Mouse (Mus musculus) heart, embryonic 16.5 days (tissue): ENCODE measurements around the gene Itgax. TPM values are rescaled to one million over a fixed set of nuclear protein-coding genes. Genes with fewer than 3 reads are reported as not detected.

Source experiments
- ATAC-seq: fragments of 200-750 bp; cut with Nextera tagmentation; replicated peaks from 2 replicates; pipeline ENCODE4 v1.8.0; 2017; ENCODE audit warnings: moderate number of reproducible peaks; ENCODE audit not compliant: insufficient read depth, low FRiP score; ENCODE audit errors: extremely low read depth
- H3K27ac ChIP-seq: fragments of 300-500 bp; sonication (generic); 2 replicates; pipeline ENCODE4 v1.5.1; 2014; ENCODE audit warnings: mild to moderate bottlenecking, low read length, control low read depth, moderate library complexity
- H3K27me3 ChIP-seq: fragments of 300-500 bp; sonication (generic); 2 replicates; pipeline ENCODE4 v1.6.1; 2014; ENCODE audit warnings: low read length, mixed read lengths; ENCODE audit not compliant: control insufficient read depth, insufficient read depth
- H3K36me3 ChIP-seq: fragments of 300-500 bp; sonication (generic); 2 replicates; pipeline ENCODE4 v1.6.1; 2014; ENCODE audit not compliant: control insufficient read depth, insufficient read depth
- H3K4me1 ChIP-seq: fragments of 300-500 bp; sonication (generic); 2 replicates; pipeline ENCODE4 v1.6.1; 2014; ENCODE audit warnings: low read length, mixed read lengths; ENCODE audit not compliant: control insufficient read depth, insufficient read depth
- H3K4me2 ChIP-seq: fragments of 300-500 bp; sonication (generic); 2 replicates; pipeline ENCODE4 v1.6.1; 2014; ENCODE audit warnings: low read depth, mild to moderate bottlenecking, control low read depth, low read length
- H3K4me3 ChIP-seq: fragments of 300-500 bp; sonication (generic); 2 replicates; pipeline ENCODE4 v1.5.1; 2014; ENCODE audit warnings: mild to moderate bottlenecking, control low read depth, low read length
- H3K9ac ChIP-seq: fragments of 300-500 bp; sonication (generic); 2 replicates; pipeline ENCODE4 v1.6.1; 2014; ENCODE audit warnings: low read length, control low read depth
- H3K9me3 ChIP-seq: fragments of 300-500 bp; sonication (generic); replicated peaks from 2 replicates; pipeline ENCODE4 v1.6.1; 2016; ENCODE audit warnings: low read length; ENCODE audit not compliant: control insufficient read depth
- WGBS: fragments of 180-500 bp; shearing (Covaris S2); extraction: QIAGEN DNeasy Blood & Tissue Kit; methylation state at CpG from one replicate; pipeline ENCODE4 v1.1.7; 2014; 5-methylcytosine and 5-hydroxymethylcytosine counted together
- polyA plus RNA-seq: library from polyadenylated mRNA; unstranded; fragments of >200 nt; fragmentation: Nextera tagmentation; extraction: Ambion mirVana; gene quantifications from 2 replicates; pipeline ENCODE4 v1.2.1, GENCODE M21; 2015

The Itgax gene
- polyA plus RNA-seq: 0.22 and 0.67 TPM in 2 replicates

DNA sequence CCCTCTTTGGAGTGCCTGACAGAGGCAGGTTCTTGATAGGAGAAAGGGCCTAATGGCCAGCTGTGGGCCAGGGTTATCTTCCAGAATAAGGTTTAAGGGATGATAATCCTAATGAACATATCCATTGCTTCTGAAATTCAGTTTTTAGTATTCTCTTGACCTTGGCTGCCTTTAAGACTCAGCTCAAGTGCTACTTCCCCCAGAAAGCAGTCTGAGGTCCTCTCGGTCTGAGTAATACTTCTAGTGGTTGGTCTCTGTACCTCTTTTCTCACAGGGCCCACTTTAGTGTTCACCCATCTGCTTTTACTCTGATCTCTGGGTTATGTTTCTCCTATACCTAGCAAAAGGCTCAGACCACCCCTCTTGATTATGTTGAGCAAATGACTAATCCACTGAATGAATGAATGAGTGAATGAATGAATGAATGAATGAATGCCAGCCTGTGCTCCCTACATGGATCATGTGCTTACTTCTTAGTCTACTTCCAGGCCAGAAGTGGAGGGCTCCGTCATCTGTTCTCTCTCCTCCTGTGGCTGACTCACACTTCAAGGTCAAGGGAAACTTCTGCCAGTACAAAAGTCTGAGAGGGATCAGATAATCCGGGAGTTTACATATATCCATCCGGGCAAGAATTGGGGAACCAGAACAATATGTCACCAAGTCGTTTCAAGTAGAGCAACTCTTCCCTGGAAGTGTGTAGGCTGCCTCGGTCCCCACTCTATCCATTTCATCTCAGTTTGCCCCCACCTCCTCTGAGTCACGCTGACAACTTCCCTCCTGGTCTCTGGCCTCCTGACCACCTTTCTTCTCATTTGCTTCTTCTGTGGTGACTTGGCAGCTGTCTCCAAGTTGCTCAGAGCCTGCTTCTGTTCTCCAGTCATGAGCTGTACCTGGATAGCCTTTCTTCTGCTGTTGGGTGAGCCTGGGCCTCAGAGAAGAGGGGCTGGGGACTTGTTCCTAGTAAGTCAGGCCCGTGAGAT is at the start of gene Itgax:
Gene Itgax, plus strand, starts transcription at position 807 of the 980 bp plus-strand sequence.
- Histone ChIP-seq H3K4me1 (peaks cover 9% of the 10 kb centered on the region), H3K9me3 (no peaks in the 10 kb centered on the region), H3K4me3 (no peak within 1 kb of the TSS), H3K4me2 (no peak within 1 kb of the TSS), H3K36me3 (no peaks in the 10 kb centered on the region), H3K27ac (no peak within 1 kb of the TSS), H3K9ac (no peak within 1 kb of the TSS), H3K27me3 (no peaks in the 10 kb centered on the region)
- no peak for ATAC-seq
- 57% methylated on average over 8 of the region's 8 CpGs for WGBS

DNA sequence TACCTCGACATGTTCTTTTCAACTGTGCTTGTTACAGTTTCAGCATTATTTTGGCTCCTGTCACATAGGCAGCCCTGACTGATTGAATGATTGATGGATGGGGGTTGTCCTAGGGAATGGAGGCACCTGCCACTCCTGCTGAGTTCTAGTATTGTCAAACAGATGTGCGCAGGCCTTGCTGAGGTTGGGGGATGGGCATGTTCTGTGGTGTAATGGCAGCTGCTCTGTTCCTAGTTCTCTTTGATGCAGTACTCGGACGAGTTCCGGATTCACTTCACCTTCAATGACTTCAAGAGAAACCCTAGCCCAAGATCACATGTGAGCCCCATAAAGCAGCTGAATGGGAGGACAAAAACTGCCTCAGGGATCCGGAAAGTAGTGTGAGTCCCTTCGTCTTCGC is 49.3 kb upstream of the Itgax start:
- Histone ChIP-seq H3K4me3 (no peak overlapping the region), H3K27ac (no peak overlapping the region), H3K36me3 (no peaks in the 10 kb centered on the region), H3K27me3 (no peaks in the 10 kb centered on the region), H3K9ac (no peak overlapping the region), H3K9me3 (no peaks in the 10 kb centered on the region), H3K4me2 (no peak overlapping the region), H3K4me1 (no peaks in the 10 kb centered on the region)
- ATAC-seq: no peak
- 77% methylated on average over 8 of the region's 8 CpGs for WGBS

DNA sequence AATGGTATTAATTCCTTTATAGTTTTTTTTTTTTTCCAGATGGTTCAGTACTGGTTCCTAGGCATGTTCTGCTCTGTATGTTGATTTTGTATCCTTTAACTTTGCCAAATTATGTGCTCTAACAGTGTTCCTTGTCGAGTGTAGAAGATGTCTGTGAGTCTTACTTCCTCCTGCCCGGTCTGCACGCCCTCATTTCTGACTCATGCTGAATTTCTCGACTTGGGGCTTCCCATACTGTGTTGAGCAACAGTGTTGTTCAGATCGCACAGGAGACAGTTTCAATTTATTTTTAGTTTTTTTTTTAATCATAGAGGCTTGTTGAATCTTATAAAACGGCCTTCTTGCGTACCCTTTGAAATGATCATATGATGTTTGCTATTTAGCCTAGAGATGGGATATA is 40.2 kb upstream of the Itgax start:
- Histone ChIP-seq H3K27ac (no peak overlapping the region), H3K4me1 (no peaks in the 10 kb centered on the region), H3K9ac (no peak overlapping the region), H3K27me3 (no peaks in the 10 kb centered on the region), H3K4me2 (no peak overlapping the region), H3K9me3 (no peaks in the 10 kb centered on the region), H3K4me3 (no peak overlapping the region), H3K36me3 (no peaks in the 10 kb centered on the region)
- no peak for ATAC-seq
- 76% methylated on average over 7 of the region's 7 CpGs for WGBS

DNA sequence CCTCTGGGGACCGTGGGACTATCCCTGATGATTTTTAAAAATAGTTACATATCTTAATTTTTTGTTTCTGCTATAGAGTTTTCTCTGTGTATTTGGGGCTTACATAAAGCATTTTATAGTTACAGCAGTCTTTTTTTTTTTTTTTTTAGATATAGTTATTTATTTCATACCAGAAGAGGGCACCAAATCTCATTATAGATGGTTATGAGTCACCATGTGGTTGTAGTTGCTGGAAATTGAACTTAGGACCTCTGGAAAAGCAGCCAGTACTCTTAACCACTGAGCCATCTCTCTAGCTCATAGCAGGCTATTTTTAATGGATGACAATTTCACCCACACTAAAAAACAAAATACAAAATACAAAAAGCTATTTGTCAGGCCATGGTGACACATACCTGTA is 31.2 kb upstream of the Itgax start:
- ATAC-seq: no peak
- no peaks in the 10 kb centered on the region for H3K27me3 ChIP-seq
- no peak overlapping the region for H3K9ac ChIP-seq
- H3K36me3 ChIP-seq: no peaks in the 10 kb centered on the region
- H3K27ac ChIP-seq: no peak overlapping the region
- no peak overlapping the region for H3K4me3 ChIP-seq
- no peaks in the 10 kb centered on the region for H3K4me1 ChIP-seq
- H3K4me2 ChIP-seq: no peak overlapping the region
- no peaks in the 10 kb centered on the region for H3K9me3 ChIP-seq
- 92% methylated on average over 1 of the region's 1 CpGs for WGBS

DNA sequence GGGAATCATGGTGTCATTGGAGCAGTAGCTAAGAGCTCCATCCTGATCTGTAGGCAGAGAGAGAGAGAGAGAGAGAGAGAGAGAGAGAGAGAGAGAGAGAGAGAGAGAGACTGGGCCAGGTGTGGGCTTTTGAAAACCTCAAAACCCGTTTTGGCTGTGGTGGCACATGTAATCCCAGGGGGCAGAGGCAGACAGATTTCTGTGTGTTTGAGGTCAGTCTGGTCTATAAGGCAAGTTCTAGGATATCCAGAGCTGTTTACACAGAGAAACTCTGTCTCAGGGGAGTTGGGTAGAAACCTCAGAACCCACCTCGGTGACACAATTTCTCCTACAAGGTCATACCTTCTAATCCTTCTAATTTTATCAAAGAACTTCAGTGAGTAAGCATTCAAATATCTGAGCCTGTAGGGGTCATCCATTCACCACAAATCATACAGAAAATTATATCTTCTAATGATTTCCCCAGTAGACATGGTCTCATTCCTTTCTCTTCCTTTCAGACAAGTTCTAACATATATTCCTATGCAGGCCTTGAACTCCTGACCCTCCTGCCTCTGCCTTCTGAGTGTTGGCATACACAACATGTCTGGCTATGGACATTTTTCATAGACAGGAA is 28.5 kb upstream of the Itgax start:
- Histone ChIP-seq H3K9me3 (no peaks in the 10 kb centered on the region), H3K27ac (no peak overlapping the region), H3K4me1 (no peaks in the 10 kb centered on the region), H3K36me3 (no peaks in the 10 kb centered on the region), H3K27me3 (no peaks in the 10 kb centered on the region), H3K4me2 (no peak overlapping the region), H3K9ac (no peak overlapping the region), H3K4me3 (no peak overlapping the region)
- ATAC-seq: no peak
- 48% methylated on average over 2 of the region's 2 CpGs for WGBS

DNA sequence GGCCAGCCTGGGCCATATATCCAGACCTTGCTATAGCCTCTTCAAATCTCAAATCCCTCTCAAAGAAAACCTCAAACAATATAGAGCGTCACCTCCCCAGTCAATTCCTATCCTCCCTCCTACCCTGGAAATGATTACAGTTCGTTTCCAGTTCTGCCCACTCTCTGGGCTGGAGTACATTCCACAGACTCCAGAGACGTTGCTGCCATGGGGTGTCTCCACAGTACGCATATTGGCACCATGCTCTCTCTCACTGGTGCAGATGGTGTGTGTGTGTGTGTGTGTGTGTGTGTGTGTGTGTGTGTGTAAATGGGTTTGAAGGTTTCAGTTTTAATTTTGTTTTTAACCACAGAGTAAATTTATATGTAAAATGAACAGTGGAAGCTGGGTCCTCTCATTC is 24.1 kb upstream of the Itgax start:
- Histone ChIP-seq H3K27ac (no peak overlapping the region), H3K27me3 (no peaks in the 10 kb centered on the region), H3K4me1 (no peaks in the 10 kb centered on the region), H3K9ac (no peak overlapping the region), H3K36me3 (no peaks in the 10 kb centered on the region), H3K9me3 (no peaks in the 10 kb centered on the region), H3K4me3 (no peak overlapping the region), H3K4me2 (no peak overlapping the region)
- 38% methylated on average over 4 of the region's 4 CpGs for WGBS
- ATAC-seq: no peak

DNA sequence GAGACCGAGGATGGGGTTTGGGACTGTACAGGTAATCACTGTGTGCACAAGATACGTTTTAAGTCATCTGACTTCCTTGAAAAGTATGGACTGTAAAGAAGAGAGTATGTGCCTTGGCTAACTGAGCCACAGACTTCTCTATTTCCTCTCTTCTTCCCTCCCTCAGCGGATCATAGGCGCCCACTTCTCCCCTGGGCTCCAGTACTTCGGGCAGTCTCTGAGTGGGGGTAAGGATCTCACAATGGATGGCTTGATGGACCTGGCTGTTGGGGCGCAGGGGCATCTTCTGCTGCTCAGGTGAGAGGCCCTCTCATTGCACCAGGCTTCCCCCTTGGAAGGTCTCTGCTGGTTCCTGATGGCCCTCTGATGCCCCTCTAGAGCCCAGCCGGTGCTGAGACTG is 21.9 kb upstream of the Itgax start:
- no peak overlapping the region for H3K4me3 ChIP-seq
- no peak for ATAC-seq
- H3K4me1 ChIP-seq: no peaks in the 10 kb centered on the region
- no peak overlapping the region for H3K9ac ChIP-seq
- H3K36me3 ChIP-seq: no peaks in the 10 kb centered on the region
- H3K27me3 ChIP-seq: no peaks in the 10 kb centered on the region; the same call in 1 of the 2 replicates
- no peaks in the 10 kb centered on the region for H3K9me3 ChIP-seq
- 88% methylated on average over 7 of the region's 7 CpGs for WGBS
- H3K4me2 ChIP-seq: no peak overlapping the region
- no peak overlapping the region for H3K27ac ChIP-seq

DNA sequence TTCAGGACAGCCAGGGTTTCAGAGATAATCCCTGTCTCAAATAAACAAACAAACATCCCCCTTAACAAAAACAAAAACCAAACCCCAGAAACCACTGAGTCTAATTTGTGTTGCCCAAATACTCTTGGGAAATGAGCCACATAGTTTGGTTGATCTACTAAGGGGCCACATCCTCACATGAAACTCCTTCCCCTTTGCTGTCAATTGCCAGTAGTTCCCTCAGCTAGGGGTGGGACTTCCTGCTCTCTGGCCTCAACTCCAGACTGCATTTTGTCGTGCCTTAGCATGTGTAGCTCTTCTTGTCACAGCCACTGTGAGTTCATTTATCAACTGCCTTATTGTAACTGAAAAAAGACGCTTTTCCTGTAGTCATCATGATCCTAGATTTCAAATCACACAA is 19.0 kb upstream of the Itgax start:
- WGBS: 59% methylated on average over 2 of the region's 2 CpGs
- Histone ChIP-seq H3K4me1 (no peaks in the 10 kb centered on the region), H3K27me3 (no peaks in the 10 kb centered on the region; the same call in 1 of the 2 replicates), H3K36me3 (no peaks in the 10 kb centered on the region), H3K9ac (no peak overlapping the region), H3K4me2 (no peak overlapping the region), H3K27ac (no peak overlapping the region), H3K4me3 (no peak overlapping the region), H3K9me3 (no peaks in the 10 kb centered on the region)
- no peak for ATAC-seq

DNA sequence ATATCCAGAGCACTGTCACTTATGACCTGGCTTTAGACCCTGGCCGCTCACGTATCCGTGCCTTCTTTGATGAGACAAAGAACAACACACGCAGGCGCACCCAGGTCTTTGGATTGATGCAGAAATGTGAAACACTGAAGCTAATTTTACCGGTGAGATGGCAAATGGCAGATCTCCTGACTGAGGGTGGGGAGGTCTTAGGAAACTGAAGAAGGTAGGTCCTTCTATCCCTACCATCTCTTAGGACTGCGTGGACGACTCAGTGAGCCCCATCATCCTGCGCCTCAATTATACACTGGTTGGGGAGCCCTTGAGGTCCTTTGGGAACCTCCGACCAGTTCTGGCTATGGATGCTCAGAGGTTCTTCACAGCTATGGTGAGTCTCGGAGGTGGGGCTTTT is 17.2 kb upstream of the Itgax start:
- H3K36me3 ChIP-seq: no peaks in the 10 kb centered on the region
- no peak overlapping the region for H3K4me3 ChIP-seq
- no peaks in the 10 kb centered on the region for H3K4me1 ChIP-seq
- no peak for ATAC-seq
- no peak overlapping the region for H3K9ac ChIP-seq
- no peaks in the 10 kb centered on the region for H3K9me3 ChIP-seq
- WGBS: 86% methylated on average over 11 of the region's 11 CpGs
- H3K27me3 ChIP-seq: no peaks in the 10 kb centered on the region; the same call in 1 of the 2 replicates
- no peak overlapping the region for H3K27ac ChIP-seq
- no peak overlapping the region for H3K4me2 ChIP-seq
